Mouse (Mus musculus) ovary, postnatal 10 days (tissue): ENCODE measurements at regions not wholly inside any gene's neighbourhood (a gene's known extent, or its start where the extent isn't known, plus 50 kb on each side); places are given as distances from the start of the nearest gene placed in this dataset.

Experiments used
- DNase-seq: peaks from one replicate; pipeline ENCODE4 v3.0.0; 2022; ENCODE audit warnings: low spot score

DNA sequence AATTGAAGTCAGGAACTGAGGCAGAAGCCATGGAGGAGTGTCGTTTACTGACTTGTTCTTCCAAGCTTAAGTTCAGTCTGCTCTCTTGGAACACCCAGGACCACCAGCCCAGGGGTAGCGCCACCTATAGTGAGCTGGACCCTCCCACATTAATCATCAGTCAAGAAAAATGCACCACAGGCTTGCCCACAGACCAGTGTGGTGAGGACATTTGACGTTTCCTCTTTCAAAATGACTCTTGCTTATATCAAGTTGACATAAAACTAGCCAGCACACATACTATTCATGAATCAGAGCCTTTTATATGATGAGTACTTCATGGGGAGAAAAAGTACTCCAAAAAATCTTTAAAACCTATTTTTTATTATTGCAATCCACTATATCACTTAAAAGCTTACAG, 69.7 kb upstream of the Paip1 start:
- DNase-seq = no peak

DNA sequence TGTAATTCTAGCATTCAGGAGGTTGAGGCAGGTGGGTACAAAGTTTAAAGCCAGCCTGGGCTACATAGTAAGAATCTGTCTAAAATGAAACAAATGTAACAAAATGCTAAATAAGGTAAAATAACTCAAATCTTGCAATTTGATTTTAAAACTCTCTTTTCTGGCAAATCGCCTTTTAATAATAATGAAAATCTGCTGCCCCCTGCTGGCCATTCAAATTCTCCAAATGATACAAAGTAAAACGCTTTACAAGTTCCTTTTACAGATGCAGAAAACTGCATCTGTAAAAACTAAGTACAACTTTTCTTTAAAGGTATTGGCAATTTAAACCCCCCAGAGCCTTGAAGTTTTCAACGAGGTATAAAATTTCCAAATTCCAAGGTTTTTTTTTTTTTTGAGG, 65.0 kb upstream of the Paip1 start:
- DNase-seq = no peak

DNA sequence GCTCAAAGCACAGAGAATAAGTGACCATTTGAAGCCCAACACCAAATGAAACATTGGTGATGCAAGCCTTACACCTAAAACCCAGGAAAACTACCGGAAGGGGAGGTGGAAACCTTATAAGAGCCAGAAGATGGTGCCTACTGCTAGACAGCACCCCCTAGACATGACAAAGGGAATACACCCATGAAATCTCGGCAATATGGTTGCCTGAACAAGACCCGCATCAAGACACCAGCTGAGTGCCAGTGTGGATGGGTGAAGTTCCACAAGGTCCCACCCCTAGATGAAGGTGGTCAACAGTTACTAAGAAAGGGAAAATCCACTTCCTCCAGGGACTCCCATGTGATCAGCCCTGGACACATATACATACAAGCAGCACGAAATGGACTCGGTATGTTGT, 64.2 kb upstream of the Paip1 start:
- no peak for DNase-seq

DNA sequence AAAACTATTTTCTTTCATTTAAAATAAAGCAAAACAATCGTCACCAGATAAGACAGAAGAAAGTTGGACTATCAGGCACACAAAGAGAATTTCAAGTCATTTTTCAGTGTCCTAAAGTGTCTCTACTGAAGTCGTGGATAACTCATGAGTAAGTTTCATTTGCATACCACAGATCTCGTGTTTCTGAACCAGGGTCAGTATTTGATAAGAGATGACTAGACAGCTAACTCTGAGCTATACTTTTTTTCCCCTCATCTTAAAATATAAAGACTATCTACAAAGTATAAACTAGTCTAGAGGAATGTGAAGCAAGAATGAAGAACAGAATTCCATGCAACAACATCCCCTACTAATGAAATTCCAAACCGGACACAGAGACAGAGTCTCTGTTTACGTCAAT, 60.9 kb upstream of the Paip1 start:
- no peak for DNase-seq

DNA sequence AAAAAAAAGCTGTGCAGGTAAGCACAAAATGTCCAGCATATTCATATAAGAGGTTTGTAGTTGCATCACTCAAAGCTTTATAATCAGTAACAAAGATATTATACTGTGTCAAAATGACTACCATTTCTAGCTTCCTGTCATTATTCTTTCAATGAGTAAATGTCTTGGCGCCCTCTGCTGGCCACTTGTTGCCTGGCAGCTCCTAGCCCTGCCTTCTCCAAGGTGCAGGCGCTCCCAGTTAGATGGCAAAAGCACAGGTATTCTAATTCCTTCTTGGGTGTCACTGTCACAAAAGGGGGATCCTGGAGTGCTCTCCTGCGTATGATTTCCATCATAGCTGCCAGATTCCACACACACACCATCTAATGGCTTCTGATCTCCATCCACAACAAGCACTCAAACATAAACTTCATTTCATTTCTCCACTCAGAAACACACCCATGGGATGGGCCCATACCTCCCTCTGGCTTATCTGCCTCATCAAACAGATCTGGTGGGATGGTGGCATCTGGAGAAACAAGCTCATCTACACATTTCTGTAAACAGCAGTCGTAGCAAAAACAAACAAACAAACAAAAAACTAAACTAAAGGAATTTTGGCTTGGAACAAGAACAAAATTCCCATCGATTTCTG, 49.9 kb upstream of the Paip1 start:
- peak; percentile 61 for DNase-seq
